Mouse (Mus musculus): ENCODE measurements around the gene Dnaja1. TPM values are rescaled to one million over a fixed set of nuclear protein-coding genes. Genes with fewer than 3 reads are reported as not detected.
A peak's percentile ranks its signal among the peaks of the same experiment; 100 is the strongest.

The Dnaja1 gene
- 100 to 1,000 TPM; 204 to 715 TPM for total RNA-seq (2021)
- polyA plus RNA-seq (2012; rRNA removed): 0.98 and 1.4 TPM in 2 replicates
- long read RNA-seq, full-length matches to known transcripts: 208 of 221 reads
- long read RNA-seq, partial matches to known transcripts: 5 of 221 reads
- long read RNA-seq, other reads (novel, unspliced or antisense): 8 of 221 reads

DNA sequence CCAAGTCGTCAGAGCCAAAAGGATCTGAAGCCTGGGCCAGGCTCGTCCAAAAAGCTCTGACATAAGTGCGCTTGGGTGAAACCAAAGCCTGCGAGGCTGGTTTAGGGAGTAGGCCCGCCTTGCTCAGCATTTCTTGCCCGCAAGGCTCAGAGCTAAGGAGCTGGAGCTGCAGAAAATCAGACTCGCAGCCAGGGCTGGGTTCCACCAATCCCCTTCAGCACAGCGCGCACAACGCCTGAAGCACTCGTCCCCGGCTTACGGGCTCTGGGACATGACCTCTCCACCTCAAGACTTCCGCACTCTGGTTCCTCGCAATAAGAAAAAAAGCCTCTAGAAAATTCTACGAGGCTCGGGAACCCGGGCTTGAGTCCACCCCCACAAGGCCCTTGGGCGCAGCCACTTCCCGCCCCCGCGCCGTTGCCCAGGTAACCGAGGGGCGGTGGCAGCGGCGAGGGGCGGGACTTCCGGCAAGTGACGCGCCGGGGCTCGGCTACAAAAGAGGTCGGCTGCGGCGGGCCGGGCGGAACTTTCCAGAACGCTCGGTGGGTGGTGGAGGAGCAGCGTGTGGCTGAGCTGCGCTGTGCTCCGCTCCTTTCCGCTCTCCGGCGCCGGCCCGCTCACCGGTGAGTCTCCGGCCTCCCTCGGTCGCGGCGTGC, at the start of gene Dnaja1:
Dnaja1 (plus strand) TSS at position 140 of the 656 bp plus-strand sequence.
- peak; percentile 98 for DNase-seq

DNA sequence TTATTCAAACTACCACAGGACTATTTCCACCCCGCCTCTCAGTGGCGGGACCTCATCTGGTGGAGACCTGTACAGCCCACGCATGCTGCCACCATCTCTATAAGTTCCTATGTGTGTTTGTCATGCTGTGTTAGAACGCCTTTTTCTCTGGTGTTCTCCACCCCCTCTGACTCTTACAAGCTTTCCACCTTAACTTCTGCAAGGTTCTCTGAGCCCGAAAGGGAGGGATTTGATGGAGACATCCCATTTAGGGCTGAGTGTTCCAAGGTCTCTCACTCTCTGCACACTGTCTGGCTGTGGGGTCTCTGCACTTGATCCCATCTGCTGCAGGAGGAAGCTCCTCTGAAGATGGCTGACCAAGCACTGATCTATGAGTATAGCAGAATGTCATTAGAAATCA, 48.4 kb upstream of the Dnaja1 start:
- DNase-seq: no peak

DNA sequence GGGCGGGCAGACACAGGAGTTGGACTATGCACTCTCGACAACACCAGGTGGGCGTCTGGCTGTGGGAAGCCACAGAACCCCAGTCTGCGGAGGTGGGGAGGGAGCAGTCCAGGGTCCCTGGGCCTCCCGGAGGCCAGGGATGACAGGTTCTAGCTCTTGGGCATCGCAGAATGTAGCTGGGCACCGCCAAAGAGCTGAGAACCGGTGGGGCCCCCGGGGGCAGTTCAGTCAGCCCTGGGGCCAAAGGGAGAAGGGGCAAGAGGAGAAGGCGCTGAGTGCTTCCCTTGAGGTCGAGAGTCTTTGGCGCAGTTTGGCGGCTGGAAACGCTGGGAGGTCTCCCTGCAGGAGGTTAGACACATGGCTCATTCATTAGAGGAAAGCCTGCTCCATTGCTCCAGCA, 45.6 kb upstream of the Dnaja1 start:
- DNase-seq: no peak

DNA sequence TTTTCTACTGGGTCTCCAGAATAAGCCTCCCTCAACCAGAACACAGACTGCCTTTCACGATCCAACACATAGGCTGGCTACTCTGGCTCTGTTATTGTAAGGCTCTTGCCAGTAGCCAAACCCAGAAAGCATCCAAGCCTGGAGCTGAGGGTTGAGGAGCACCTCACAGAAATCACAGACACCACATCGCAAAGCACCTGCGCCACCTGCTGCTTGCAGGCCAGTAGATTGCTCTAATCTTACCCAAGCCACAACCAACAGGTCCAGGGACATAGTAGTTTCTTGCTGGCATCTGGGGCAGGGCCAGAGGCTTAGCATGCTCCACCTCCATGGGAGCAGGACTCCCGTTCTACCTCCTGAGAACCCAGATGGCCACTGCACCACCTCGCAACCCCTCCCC, 44.8 kb upstream of the Dnaja1 start:
- no peak for DNase-seq

DNA sequence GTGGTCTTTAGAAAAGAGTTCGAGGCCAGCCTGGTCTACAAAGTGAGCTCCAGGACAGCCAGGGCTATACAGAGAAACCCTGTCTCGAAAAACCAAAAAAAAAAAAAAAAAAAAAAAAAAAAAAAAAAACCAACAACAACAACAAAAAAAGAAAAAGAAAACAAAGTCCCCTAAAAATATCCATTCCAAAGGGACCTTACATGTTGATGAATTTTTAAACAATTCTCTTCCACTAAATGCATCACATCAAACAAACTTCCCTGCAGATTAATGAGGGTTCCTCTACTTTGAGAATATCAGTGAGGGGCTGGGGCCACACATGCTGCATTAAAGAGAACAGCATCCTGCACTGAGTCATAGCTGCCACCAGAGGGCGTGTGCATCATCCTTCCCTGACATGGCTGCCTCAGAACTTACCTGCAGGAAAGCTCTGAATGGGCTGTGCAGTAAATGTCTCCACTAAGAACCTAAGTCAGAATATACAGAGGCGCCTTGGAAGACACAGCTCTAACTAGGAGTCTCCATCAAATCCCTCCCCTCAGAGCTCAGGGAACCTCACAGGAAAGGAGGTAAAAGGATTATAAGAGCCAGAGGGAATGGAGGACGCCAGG, 41.6 kb upstream of the Dnaja1 start:
- no peak for DNase-seq

DNA sequence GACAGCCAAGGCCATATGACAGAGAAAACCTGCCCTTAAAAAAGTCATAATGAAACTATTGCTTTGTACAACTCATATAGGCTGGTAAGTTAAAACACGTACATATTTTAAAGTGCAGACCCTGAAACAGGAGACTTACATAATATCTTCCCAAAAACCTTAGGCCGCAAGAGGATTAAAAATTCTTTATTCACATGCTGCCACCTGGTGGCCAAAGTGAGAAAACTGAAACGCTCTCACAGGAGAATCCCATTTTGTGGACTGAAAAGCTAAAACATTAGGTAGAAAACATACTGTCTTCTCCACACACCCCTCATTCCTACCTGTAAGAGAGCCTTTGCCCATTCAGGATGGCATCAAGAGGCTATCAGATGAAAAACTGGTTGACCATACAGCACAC, 40.0 kb upstream of the Dnaja1 start:
- DNase-seq: peak; percentile 37

DNA sequence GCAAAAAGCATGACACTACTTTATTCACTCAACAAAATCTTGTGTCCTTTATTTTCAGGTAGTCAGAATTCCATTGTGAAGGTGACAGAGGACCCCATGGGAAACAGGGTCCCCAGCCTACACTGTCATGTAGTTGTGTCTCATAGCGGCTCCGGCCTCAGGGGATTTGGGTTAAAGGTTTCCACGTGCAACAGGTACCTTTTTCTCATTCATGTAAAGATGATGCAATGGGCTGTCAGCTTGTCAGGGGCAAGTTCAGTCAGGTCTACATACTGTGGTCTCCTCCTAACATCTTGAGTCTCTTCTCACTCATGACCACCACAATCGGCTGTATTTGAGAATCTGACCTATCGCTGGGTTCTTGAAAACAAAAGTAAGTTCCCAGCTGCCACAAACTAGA, 39.6 kb upstream of the Dnaja1 start:
- no peak for DNase-seq

DNA sequence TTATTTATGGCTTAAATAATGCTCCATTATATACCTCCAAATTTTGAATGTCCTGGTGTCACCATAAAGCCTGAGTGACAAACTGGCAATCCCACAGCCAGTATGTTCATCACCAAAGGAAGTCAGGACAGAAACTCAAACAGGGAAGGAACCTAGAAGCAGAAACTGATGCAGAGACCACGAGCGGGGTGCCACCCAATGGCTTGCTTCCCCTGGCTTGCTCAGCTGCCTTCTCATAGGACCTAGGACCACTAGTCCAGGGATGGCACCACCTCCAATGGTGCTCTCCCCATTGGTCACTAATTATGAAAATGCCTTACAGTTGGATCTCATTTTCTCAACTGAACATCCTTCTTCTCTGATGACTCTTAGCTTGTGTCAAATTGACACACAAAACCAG, 38.6 kb upstream of the Dnaja1 start:
- DNase-seq: no peak

DNA sequence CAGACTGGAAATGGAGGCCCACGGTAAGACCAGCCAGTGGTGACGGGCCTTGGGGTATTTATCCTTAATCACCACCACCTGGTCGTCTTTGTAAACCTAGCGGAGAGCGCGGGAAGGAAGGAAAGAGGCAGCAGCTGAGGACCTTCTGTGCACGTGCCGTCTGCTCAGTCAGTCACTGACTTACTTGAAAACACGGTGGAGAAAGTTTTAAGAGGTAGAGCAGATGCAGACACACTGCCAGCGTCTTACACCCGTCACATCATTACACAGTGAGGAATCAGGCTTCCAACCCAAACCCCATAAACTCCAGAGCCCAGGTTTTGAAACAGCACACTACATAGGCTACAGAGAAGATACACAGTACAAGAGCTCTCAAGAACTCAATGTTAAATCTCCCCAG, 30.9 kb upstream of the Dnaja1 start:
- no peak for DNase-seq

DNA sequence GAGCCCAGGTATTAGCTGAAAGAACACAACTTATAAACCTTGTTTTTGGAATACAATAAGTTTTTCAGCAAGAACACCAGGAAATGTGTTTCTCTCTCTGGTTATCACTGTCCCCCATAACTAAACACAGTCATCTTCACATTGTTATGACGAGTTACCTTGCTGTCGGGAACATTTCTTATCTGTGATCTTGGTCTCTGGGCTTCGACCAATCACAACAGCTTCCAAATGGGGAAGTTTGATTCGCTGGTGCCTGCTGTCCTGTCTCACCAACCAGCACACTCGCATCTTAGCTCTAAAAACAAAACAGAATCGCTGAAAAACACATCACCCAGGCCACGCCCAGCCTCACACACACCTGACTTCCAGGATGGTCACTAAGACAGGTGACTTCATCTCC, 24.9 kb upstream of the Dnaja1 start:
- no peak for DNase-seq

DNA sequence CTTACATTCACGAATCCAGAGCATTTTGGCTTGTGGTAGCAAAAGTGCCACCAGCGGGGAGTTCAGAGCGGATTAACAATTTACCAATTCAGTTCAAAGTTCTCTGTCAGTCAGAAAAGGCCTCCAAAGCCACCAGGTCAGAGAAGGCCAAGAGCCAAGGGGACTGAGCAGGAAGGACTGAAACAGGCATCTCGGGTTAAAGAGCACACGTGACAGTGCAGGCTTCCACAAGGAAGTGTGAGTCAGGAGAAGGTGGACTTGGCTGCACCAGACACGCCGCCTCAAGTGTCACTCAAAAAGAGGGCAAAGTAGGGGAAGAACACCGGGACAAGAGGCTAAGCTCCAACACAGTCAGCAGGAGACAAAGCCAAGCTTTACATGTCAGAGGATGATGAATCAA, 21.7 kb upstream of the Dnaja1 start:
- peak; percentile 57 for DNase-seq

DNA sequence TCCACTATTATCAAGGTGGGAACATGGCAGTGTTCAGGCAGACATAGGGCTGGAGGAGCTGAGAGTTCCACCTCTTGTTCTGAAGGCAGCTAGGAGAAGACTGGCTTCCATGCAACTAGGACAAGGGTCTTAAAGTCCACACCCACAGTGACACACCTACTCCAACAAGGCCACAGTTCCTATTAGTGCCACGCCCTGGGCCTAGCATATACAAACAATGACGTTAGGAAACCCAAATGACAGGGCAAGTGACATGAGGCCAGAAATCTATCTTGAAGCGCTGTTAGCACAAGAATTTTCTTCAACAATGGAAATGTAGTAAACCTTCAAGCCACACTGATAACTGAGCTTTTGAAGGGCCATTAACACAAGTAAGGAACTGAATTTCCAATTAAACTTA, 20.2 kb upstream of the Dnaja1 start:
- DNase-seq: no peak

DNA sequence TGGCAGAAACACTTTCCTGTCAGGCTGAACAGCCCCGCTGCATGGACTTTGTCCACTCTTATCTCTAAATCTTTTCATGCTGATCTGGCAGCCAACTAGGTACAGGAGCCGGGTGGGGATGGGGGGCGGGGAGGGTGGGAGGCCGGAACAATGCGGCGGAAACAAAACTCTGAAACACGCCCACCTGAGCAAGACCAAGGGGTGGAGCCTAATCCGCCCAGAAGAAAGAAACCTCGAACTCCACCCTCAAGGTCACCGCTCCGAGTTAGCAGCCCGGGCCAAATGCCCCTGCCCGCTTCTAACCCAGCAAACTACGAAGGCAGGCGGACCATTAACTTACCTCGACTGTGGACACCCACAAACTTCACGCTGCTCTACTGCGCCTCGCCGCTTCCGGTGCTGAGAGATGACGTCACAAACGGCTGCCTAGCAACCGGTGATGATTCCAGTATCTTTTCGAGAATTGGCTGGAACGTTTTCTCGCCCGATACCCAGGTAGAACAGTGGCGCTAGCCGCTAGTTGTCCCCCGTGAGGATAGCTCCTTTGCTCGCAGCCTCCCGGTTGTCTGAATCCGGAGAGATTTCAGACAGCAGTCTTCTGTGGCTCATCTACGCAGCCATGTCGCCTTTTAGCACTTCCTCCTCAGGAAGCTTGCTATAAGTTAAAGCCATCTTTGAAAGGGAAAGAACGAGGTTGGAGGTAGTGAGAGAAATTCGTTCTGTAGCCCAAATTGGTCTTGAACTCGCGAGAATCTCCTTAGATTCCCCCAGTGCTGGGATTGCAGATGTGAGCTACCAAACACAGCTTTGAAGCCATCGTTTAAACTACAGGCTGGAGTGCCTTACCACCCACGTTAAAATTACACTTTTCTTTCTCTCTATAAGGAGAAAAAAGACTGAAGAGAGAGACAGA, 18.9 kb upstream of the Dnaja1 start, which contains the start of gene Aptx:
Aptx (minus strand) TSS at position 398 of the 913 bp plus-strand sequence.
- DNase-seq: peak; percentile 96

DNA sequence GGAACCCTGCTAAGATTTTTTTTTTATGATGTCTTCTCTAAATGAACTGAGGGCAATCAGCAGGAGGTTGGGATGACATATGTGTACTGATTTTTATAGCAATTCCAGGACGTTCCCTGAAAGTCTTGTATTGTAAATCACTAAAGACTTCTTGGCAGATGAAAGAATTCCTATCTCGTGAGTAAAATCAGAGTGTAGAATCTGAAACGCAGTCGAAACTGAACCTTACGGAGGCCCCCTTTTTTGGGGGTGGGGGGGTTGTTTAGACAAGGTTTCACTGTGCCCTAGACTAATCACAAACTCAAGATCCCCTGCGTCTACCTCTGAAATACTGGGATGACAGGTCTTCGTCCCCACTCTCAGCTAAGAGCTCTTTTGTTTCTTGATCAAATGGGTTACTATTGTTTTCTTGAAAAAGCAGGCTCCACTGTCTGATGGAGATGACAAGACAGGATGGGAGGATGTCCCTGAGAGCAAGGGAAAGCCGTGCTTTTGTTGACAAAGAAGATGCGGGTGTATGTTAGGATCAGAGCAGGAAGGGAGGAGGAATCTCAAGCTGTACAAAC, 18.2 kb upstream of the Dnaja1 start:
- peak; percentile 30 for DNase-seq

DNA sequence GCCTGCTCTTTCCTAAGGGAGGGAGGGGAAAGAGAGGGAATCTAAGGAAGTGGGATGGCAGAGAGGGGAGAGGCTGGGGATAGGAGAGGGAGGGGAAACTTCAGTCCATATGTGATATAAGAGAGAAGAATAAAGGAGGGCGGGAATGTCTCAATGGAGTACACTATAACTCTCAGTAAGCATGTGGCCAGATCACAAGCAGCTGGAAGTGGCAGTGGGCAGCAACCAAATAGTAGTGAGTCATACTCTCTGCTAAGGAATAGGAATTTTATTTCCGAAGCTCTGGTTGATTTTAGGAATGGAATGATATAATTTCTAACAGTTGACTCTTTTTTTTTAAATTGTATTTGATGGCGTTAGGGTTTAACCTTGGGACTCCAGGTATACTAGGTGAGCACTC, 4.8 kb upstream of the Dnaja1 start:
- DNase-seq: no peak

DNA sequence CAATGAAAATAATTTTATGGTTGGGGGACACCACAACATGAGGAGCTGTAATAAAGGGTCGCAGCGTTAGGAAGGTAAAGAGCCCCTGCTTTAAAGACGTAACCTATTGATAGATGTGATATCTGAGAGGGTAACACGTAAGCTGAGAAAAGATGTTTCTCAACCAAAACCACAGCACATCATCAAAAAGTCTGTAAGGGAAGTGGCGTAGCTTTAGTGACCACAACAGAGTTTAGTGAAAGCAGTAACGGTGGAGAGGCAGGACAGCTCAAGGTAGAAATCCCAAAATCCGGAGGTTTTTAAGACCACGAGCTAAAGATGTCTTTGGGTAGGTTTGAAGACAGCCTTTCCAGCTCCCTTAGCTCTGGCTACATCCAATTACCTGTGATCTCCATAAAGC, 1.0 kb upstream of the Dnaja1 start:
- no peak for DNase-seq

DNA sequence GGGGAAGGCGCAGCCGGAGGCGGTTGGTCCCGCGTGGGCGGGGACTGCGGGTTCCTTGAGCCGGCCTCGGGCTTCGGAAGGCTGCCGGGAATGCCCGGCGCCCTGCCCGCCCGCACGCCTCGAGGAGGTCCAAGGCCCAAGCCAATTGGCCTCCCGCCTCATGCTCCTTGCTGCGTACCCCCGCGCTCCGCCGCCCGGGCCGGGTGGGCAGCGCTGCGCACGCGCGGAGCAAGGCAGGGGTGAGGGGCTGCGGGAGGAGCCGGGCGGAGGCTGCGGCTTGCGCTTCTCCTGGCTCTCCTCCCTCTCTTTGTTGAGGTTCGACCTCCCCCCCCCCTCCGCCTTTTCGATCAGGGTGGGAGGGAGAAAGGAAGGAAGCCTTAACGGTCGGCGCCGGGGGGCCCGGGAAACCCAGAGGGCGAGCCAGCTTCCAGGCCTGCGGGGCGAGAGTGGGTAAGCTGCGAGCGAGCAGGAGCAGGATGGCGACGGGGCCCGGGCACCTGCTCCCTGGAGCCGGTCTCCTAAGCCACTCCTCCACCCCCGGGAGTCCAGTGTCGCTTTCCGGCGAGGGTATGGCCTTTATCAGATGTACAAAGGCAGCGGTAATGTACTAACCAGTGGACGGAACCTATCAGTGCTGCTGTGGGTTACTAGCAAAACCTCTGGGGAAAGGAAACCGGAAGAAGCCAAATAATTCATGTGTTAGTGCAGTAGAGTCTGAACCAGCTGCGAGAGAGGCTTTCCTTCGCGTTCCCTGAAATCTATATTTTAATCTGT, 924 bp downstream of the Dnaja1 start:
- no peak for DNase-seq

DNA sequence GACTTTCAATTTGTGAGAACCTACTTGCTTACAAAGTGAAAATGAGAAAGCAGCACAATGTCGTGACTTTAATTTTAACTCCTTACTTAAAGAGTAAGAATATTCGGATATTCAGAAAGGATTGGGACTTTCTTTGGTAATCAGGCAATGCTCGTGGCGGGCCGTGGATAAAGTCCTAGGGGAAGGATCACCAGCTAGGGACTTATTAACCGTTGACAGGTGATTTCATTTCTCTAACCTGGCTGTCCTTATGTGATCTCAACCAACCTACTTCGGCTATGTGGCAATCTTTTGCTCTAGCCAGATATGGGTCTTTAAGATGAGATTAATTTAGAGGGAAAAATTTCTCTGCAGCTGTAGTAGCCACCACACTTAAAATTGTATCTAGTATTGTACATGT, 3.2 kb downstream of the Dnaja1 start:
- no peak for DNase-seq

DNA sequence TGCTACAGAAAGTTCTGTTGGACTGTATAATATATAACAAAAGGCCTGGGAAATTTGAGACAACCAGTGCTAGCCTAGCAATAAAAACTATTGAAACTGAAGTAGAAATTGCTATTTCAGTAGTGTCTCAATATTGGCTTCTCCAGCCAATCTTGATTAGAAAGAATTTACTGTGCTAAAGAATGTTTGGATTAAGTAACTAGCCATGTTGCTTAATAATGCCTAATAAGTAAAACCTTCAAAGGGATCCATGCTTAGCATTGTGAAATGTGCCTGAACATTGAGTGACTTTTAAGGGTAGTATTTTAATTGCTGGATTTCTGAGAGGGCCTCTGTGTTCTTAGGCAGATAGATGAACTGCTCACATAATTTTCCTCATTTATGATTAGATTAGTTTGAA, 3.6 kb downstream of the Dnaja1 start:
- no peak for DNase-seq

DNA sequence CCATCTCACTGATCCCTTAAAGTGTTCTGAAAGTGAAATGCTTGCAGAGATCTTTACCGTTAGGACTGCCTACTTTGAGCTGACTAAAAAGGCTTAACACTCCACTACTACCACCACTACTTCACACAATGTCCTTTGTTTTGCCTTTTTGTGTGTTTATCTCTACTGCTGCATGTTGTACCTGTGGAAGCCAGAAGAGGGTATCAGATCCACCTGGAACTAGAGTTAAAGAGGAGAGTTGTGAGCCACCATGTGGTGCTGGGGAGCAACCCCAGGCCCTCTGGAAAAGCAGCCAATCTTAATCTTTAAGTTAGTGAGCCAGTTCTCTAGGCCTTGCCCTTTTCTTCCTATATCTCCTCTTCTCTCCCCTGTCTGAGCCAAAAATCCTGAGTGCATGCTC, 5.3 kb downstream of the Dnaja1 start:
- DNase-seq: no peak

DNA sequence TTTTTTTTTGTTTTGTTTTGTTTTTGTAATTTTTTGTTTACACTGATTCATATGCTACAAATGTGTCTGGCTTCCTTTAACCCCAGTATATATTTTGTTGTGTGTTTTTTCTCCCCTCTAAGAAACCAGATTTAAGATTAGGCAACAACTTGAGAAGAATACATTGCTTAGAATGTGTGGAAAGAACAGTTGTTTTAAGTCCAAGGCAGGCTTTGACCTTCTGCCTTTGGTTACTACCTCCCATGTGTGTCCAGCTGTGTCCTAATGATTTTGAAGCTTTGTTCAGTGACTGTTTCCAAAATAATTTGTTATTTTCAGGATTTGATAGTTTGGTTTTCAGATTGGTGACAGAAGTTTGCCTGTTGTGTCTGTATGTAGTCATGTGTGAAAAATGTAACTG, 9.3 kb downstream of the Dnaja1 start:
- DNase-seq: no peak

DNA sequence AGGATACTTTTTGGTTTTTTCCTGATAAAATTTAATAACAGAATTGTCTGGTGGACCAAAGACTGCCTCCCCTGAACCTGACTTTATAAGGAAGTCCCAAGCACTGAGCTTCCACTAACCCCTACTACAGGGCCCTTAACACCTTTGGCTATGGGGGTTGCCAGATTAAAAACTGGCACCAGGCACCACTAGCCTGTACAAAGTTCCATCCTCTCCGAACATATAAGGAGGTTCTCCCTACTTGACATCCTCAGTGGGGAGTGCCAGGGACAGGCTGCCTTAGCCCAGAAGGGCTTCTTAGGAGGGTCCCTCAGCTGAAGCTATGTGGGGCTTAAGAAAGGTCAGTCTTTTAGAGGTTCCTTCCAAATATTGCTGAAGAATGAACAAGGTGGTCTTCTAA, 13.4 kb downstream of the Dnaja1 start:
- no peak for DNase-seq

All from adrenal gland, adult 2 months (tissue).